Mouse (Mus musculus) embryonic facial prominence, embryonic 14.5 days (tissue): ENCODE results near the gene Gm21858. TPM values are rescaled to one million over a fixed set of nuclear protein-coding genes. Genes with fewer than 3 reads are reported as not detected.
"Not testable (repeated sequence)": the region's sequence is repeated elsewhere in the genome, so short reads cannot be mapped to it uniquely, and the experiment has no call there.

Source experiments
- ATAC-seq: fragments of 200-750 bp; cut with Nextera tagmentation; 2 replicates; pipeline ENCODE4 v1.8.0; 2017; ENCODE audit warnings: low read depth, moderate number of reproducible peaks, moderate TSS enrichment
- DNase-seq: peaks from one replicate; pipeline ENCODE4 v3.0.0-alpha.2; 2015; ENCODE audit warnings: low spot score
- H3K27ac ChIP-seq: fragments of 300-500 bp; sonication (generic); replicated peaks from 2 replicates; pipeline ENCODE4 v1.5.1; 2014; ENCODE audit warnings: low read depth, mild to moderate bottlenecking, low read length, moderate library complexity
- H3K27me3 ChIP-seq: fragments of 300-500 bp; sonication (generic); replicated peaks from 2 replicates; pipeline ENCODE4 v1.6.1; 2014; ENCODE audit warnings: low read length; ENCODE audit not compliant: control insufficient read depth, insufficient read depth
- H3K36me3 ChIP-seq: fragments of 300-500 bp; sonication (generic); 2 replicates; pipeline ENCODE4 v1.6.1; 2014; ENCODE audit warnings: low read length, mixed read lengths; ENCODE audit not compliant: control insufficient read depth, insufficient read depth
- H3K4me1 ChIP-seq: fragments of 300-500 bp; sonication (generic); 2 replicates; pipeline ENCODE4 v1.6.1; 2014; ENCODE audit warnings: antibody characterized with exemption, low read length; ENCODE audit not compliant: control insufficient read depth, insufficient read depth
- H3K4me2 ChIP-seq: fragments of 300-500 bp; sonication (generic); 2 replicates; pipeline ENCODE4 v1.6.1; 2014; ENCODE audit warnings: low read depth, mild to moderate bottlenecking, low read length, moderate library complexity, mixed read lengths
- H3K4me3 ChIP-seq: fragments of 300-500 bp; sonication (generic); 2 replicates; pipeline ENCODE4 v1.5.1; 2014; ENCODE audit warnings: low read depth, mild to moderate bottlenecking, low read length
- H3K9ac ChIP-seq: fragments of 300-500 bp; sonication (generic); 2 replicates; pipeline ENCODE4 v1.6.1; 2014; ENCODE audit warnings: low read depth, mild to moderate bottlenecking, low read length, moderate library complexity, mixed read lengths
- H3K9me3 ChIP-seq: fragments of 300-500 bp; sonication (generic); 2 replicates; pipeline ENCODE4 v1.6.1; 2016; ENCODE audit warnings: low read length; ENCODE audit not compliant: control insufficient read depth
- WGBS: fragments of 180-500 bp; shearing (Covaris S2); extraction: QIAGEN DNeasy Blood & Tissue Kit; methylation state at CpG from one replicate; pipeline ENCODE4 v1.1.7; 2014; 5-methylcytosine and 5-hydroxymethylcytosine counted together
- polyA plus RNA-seq: library from polyadenylated mRNA; unstranded; fragments of >200 nt; fragmentation: Nextera tagmentation; extraction: Ambion mirVana; gene quantifications from 2 replicates; pipeline ENCODE4 v1.2.1, GENCODE M21; 2014

Gene Gm21858
- not detected in 2 replicates for polyA plus RNA-seq

- not testable (repeated sequence) for H3K4me1 ChIP-seq, ATAC-seq, H3K27ac ChIP-seq, H3K9me3 ChIP-seq, H3K9ac ChIP-seq, H3K4me3 ChIP-seq, DNase-seq, H3K4me2 ChIP-seq, H3K36me3 ChIP-seq, H3K27me3 ChIP-seq
- no CpG with 5 or more reads among the region's 6 CpGs for WGBS
These were observed at the start of gene Gm21858 for GRCm38 (mm10) chrY:55731456-55731855. Gene Gm21858, plus strand, starts transcription at chrY:55731756.
